Comparison of ENCODE assay signal across 9 mouse cellular contexts in the genomic region with DNA sequence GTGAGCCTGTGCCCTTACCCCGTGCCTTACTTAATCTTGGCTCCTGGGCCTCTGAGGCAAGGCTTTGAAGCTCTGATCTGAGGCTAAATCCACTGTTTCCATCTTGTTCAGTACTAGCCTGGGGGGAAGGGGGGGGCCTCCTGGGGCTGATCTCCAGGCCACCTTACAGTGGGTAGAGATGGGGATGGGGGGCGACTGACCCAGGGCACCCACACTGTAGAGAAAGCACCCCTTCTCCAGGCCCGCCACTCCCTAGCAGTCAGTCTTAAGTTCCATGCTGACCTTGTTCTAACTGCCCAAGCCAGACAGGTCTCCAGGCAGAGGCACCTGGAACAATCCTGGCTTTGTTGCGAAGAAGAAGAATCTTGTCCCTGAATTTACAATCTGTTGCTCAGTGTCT. TPM values are rescaled to one million over a fixed set of nuclear protein-coding genes. Genes with fewer than 3 reads are reported as not detected.
A peak's percentile ranks its signal among the peaks of the same experiment; 100 is the strongest.
DNase-seq lines count a peak whose midpoint lies in the region; ATAC-seq and TF ChIP-seq lines count a peak whose summit lies in the region.
"Had no signal": no experiment of that assay in that cellular context is flagged by ENCODE, and none has a peak within 500 bp of the region (broad histone marks: within the 10 kb centered on the region; RNA-seq: fewer than 3 reads in every experiment).

No protein-coding gene starts in this region.

- H3K4me3 ChIP-seq in lung, embryonic 16.5 days (ENCODE audit: low read length), result peak overlapping the region; percentile 45
- peak overlapping the region; percentile 33 for H3K4me3 ChIP-seq in forebrain, postnatal 0 days (ENCODE audit: low read depth, low read length)
- H3K4me3 ChIP-seq in liver, embryonic 12.5 days, result 0 out of 2 replicates have a peak overlapping the region, but pooled peaks have one; percentile 19
- H3K4me3 ChIP-seq in stomach, embryonic 16.5 days (replicated peaks; ENCODE audit: low read length), result peak overlapping the region; percentile 36; the same call in 1 of the 2 replicates

- peaks cover 3% of the 10 kb centered on the region for H3K4me1 ChIP-seq in lung, embryonic 16.5 days (replicated peaks; ENCODE audit: control insufficient read depth, insufficient read depth, low read length)
- no peaks in the 10 kb centered on the region; the same call in 1 of the 2 replicates for H3K4me1 ChIP-seq in forebrain, postnatal 0 days (ENCODE audit: insufficient read depth)
- H3K4me1 ChIP-seq in liver, embryonic 12.5 days, result no peaks in the 10 kb centered on the region
- no peaks in the 10 kb centered on the region for H3K4me1 ChIP-seq in stomach, embryonic 16.5 days (ENCODE audit: control insufficient read depth, insufficient read depth, low read length)

- H3K27ac ChIP-seq in lung, embryonic 16.5 days (ENCODE audit: low read length), result peak overlapping the region; percentile 43; the same call in 1 of the 2 replicates
- no peak overlapping the region for H3K27ac ChIP-seq in forebrain, postnatal 0 days (ENCODE audit: low read depth, low read length)
- no peak overlapping the region for H3K27ac ChIP-seq in liver, embryonic 12.5 days
- H3K27ac ChIP-seq in stomach, embryonic 16.5 days (ENCODE audit: low read length), result no peak overlapping the region

- H3K9me3 ChIP-seq in lung, embryonic 16.5 days (ENCODE audit: control insufficient read depth, low read length), result no peaks in the 10 kb centered on the region
- H3K9me3 ChIP-seq in forebrain, postnatal 0 days (ENCODE audit: low read length), result no peaks in the 10 kb centered on the region
- H3K9me3 ChIP-seq in liver, embryonic 12.5 days (replicated peaks), result no peaks in the 10 kb centered on the region
- no peaks in the 10 kb centered on the region for H3K9me3 ChIP-seq in stomach, embryonic 16.5 days (replicated peaks; ENCODE audit: control insufficient read depth, low read length)

- 51% methylated on average over 4 of the region's 4 CpGs for WGBS in lung, embryonic 16.5 days
- WGBS in forebrain, postnatal 0 days, result 47% methylated on average over 4 of the region's 4 CpGs
- WGBS in liver, embryonic 12.5 days (ENCODE audit: insufficient replicate concordance), result 40% methylated on average over 4 of the region's 4 CpGs
- 41% methylated on average over 4 of the region's 4 CpGs for WGBS in stomach, embryonic 16.5 days

- peaks cover 5% of the 10 kb centered on the region for H3K27me3 ChIP-seq in lung, embryonic 16.5 days (ENCODE audit: control insufficient read depth, insufficient read depth, low read depth, low read length)
- peaks cover 12% of the 10 kb centered on the region for H3K27me3 ChIP-seq in forebrain, postnatal 0 days (ENCODE audit: insufficient read depth, low read length)
- peaks cover 27% of the 10 kb centered on the region for H3K27me3 ChIP-seq in liver, embryonic 12.5 days (replicated peaks)
- H3K27me3 ChIP-seq in stomach, embryonic 16.5 days (ENCODE audit: control insufficient read depth, insufficient read depth, low read length), result peaks cover 16% of the 10 kb centered on the region; the same call in 1 of the 2 replicates

- peak overlapping the region; percentile 67 for H3K4me2 ChIP-seq in lung, embryonic 16.5 days (ENCODE audit: low read depth, low read length)
- H3K4me2 ChIP-seq in forebrain, postnatal 0 days (ENCODE audit: low read depth), result peak overlapping the region; percentile 63
- peak overlapping the region; percentile 52 for H3K4me2 ChIP-seq in liver, embryonic 12.5 days
- peak overlapping the region; percentile 53 for H3K4me2 ChIP-seq in stomach, embryonic 16.5 days (ENCODE audit: low read depth, low read length)

- no peaks in the 10 kb centered on the region for H3K36me3 ChIP-seq in lung, embryonic 16.5 days (ENCODE audit: control insufficient read depth, insufficient read depth, low read length)
- no peaks in the 10 kb centered on the region for H3K36me3 ChIP-seq in forebrain, postnatal 0 days (ENCODE audit: insufficient read depth)
- H3K36me3 ChIP-seq in liver, embryonic 12.5 days, result no peaks in the 10 kb centered on the region
- H3K36me3 ChIP-seq in stomach, embryonic 16.5 days (ENCODE audit: control insufficient read depth, insufficient read depth, low read length), result no peaks in the 10 kb centered on the region

- no peak for TF ChIP-seq CTCF in forebrain, postnatal 0 days (IDR thresholded peaks at IDR 0.05; ENCODE audit: low read depth)

- DNase-seq in lung, adult 18-20 months, result no peak
- DNase-seq in forebrain, postnatal 0 days, result no peak
- DNase-seq in gastrocnemius, adult 18-20 months (ENCODE audit: low spot score), result no peak
- DNase-seq in left cerebral cortex, adult 11 months (ENCODE audit: low spot score), result no peak
- DNase-seq: gastrocnemius, postnatal 36 days; right cerebral cortex, adult 18-20 months had no signal

- ATAC-seq in lung, embryonic 16.5 days (ENCODE audit: low read depth), result peak; percentile 27
- 0 out of 2 replicates have a peak, but pooled peaks have one; percentile 5 for ATAC-seq in forebrain, postnatal 0 days
- ATAC-seq in liver, embryonic 12.5 days, result no peak
- ATAC-seq in stomach, embryonic 16.5 days (ENCODE audit: insufficient read depth, low FRiP score), result peak; percentile 18

- H3K9ac ChIP-seq in lung, embryonic 16.5 days (ENCODE audit: low read length), result peak overlapping the region; percentile 61
- H3K9ac ChIP-seq in forebrain, postnatal 0 days, result 0 out of 2 replicates have a peak overlapping the region, but pooled peaks have one; percentile 33
- no peak overlapping the region for H3K9ac ChIP-seq in liver, embryonic 12.5 days
- no peak overlapping the region for H3K9ac ChIP-seq in stomach, embryonic 16.5 days (ENCODE audit: low read length)

RNA-seq across cellular contexts. Expression of a gene that starts 10.7 kb away (rescaled TPM):
- polyA plus RNA-seq in lung, embryonic 16.5 days (2015; fragmentation: Nextera tagmentation; extraction: Ambion mirVana), result 55.4 and 87.5 TPM in 2 replicates
- 0.10 and 0.15 TPM in 2 replicates for total RNA-seq in forebrain, postnatal 0 days (2014; rRNA removed)
- 0.06 TPM in 1 of 2 replicates, not detected in the other for polyA plus RNA-seq in forebrain, postnatal 0 days (2015; fragmentation: Nextera tagmentation; extraction: Ambion mirVana)
- polyA plus RNA-seq in liver, embryonic 12.5 days (2016; fragmentation: Nextera tagmentation; extraction: Ambion mirVana), result not detected in 2 replicates
- 2.5 and 3.3 TPM in 2 replicates for polyA plus RNA-seq in stomach, embryonic 16.5 days (2015; fragmentation: Nextera tagmentation; extraction: Ambion mirVana)
- not detected for total RNA-seq in gastrocnemius, adult 18-20 months (2021)
- total RNA-seq: gastrocnemius, postnatal 36 days had no signal

Comparison
In these comparisons a context has a peak if more than half of its experiments do, and no peak if none do; other contexts are left out.
1. H3K9ac ChIP-seq: peak in lung, embryonic 16.5 days (single experiment) and forebrain, postnatal 0 days (single experiment); none in liver, embryonic 12.5 days (single experiment) and stomach, embryonic 16.5 days (single experiment).
2. RNA of a gene that starts 10.7 kb away (polyA plus RNA-seq): 55.4 to 87.5 TPM in lung, embryonic 16.5 days; 2.5 to 3.3 TPM in stomach, embryonic 16.5 days, 0.06 TPM in forebrain, postnatal 0 days and not detected in liver, embryonic 12.5 days; every median in the first group is over 10 times any median in the second.
3. Peak in every context shown above with its lines, with median percentiles within 50 percentile points of each other: H3K4me2 ChIP-seq and H3K4me3 ChIP-seq.